ENCODE assay signal across 8 mouse cellular contexts in the genomic region with DNA sequence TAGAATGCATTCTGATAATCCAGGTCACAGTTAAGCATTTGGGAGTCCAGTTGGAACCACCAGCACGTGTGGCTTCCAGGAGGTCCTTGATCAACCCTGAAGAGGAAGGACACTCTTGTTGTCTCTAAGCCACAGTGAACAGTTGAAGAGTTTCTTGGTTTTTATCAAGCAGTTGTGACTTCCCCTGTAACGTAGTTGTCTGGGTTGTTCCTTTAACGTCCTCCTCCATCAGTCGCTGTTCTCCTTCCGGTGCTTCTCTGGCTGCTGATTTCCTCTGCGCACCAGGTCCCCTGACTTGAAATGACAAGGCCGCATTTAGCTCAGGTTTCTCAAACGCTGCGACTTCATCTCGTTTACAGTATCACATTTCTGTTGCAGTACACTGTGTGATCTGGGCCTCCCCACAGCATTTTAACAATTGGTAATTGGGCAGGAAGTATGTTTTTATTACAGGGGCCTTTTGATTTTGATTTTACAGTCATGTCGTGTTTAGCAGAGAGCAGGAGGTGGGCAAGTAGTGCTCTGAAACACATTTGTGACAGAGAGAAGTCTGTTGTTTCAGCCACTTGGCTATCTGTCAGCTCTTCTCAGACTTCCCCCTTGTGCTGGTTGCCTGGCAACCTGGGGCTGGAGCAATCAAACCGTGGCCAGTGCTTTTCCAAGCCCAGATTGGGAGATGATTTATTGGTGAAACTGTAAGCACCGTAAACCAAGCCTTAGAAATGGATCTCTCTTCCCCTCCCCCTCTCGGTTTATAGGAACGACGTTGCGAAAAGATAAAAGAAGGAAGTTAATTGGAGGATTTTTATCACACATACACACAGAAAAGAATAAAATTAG.
A peak's percentile ranks its signal among the peaks of the same experiment; 100 is the strongest.
DNase-seq lines count a peak whose midpoint lies in the region; ATAC-seq lines count a peak whose summit lies in the region.

No protein-coding gene starts in this region.

- H3K4me3 ChIP-seq in intestine, embryonic 15.5 days (replicated peaks) = no peak overlapping the region
- H3K4me3 ChIP-seq in megakaryocyte, embryonic 14.5 days (replicated peaks) = peak overlapping the region; percentile 81

- ATAC-seq in granulocyte monocyte progenitor cell, adult 5-6 weeks (replicated peaks; ENCODE audit: poor library complexity, severe bottlenecking) = peak; percentile 86
- peak; percentile 84 for ATAC-seq in intestine, embryonic 15.5 days

- H3K27ac ChIP-seq in intestine, embryonic 15.5 days = peak overlapping the region; percentile 75

- intact Hi-C loops in left cerebral cortex, postnatal 10 days (cut with DNase I) = no loop called here

- 5% methylated on average over 17 of the region's 17 CpGs for WGBS in intestine, embryonic 15.5 days

- H3K27me3 ChIP-seq in intestine, embryonic 15.5 days (replicated peaks) = no peaks in the 10 kb centered on the region
- peaks cover 19% of the 10 kb centered on the region for H3K27me3 ChIP-seq in megakaryocyte, embryonic 14.5 days (replicated peaks)

- no peaks in the 10 kb centered on the region for H3K36me3 ChIP-seq in intestine, embryonic 15.5 days
- H3K36me3 ChIP-seq in megakaryocyte, embryonic 14.5 days (replicated peaks; ENCODE audit: low read length) = peaks cover 39% of the 10 kb centered on the region

- H3K9me3 ChIP-seq in intestine, embryonic 15.5 days = no peaks in the 10 kb centered on the region
- H3K9me3 ChIP-seq in megakaryocyte, embryonic 14.5 days = peaks cover 3% of the 10 kb centered on the region; the same call in 1 of the 2 replicates

- no peak overlapping the region for H3K9ac ChIP-seq in intestine, embryonic 15.5 days

- peak; percentile 91 for DNase-seq in adrenal gland, adult 8-10 months
- DNase-seq in embryo, embryonic 11.5 days (ENCODE audit: low read depth, low spot score) = peak; percentile 78
- peak; percentile 80 to 85 for DNase-seq in left cerebral cortex, postnatal 10 days (ENCODE audit: extremely low spot score in 1 of 2, low spot score in 2 of 2)
- DNase-seq in right cerebral cortex, postnatal 14 days = peak; percentile 61
- peak; percentile 63 to 76 for DNase-seq in urinary bladder, postnatal 4 days (ENCODE audit: low spot score in 2 of 2)

- H3K4me1 ChIP-seq in intestine, embryonic 15.5 days (replicated peaks) = peaks cover 17% of the 10 kb centered on the region
- H3K4me1 ChIP-seq in megakaryocyte, embryonic 14.5 days = peaks cover 78% of the 10 kb centered on the region

- H3K4me2 ChIP-seq in intestine, embryonic 15.5 days (replicated peaks) = peak overlapping the region; percentile 36
